Mouse (Mus musculus) heart, postnatal 0 days (tissue): ENCODE data around the gene Trim2. TPM values are rescaled to one million over a fixed set of nuclear protein-coding genes. Genes with fewer than 3 reads are reported as not detected.
A peak's percentile ranks its signal among the peaks of the same experiment; 100 is the strongest.

Experiments used
- ATAC-seq: fragments of 200-750 bp; cut with Nextera tagmentation; 2 replicates; pipeline ENCODE4 v1.8.0; 2017; ENCODE audit warnings: low read depth, moderate number of reproducible peaks, moderate library complexity; ENCODE audit not compliant: insufficient read depth
- DNase-seq: peaks from one replicate; pipeline ENCODE4 v3.0.0-alpha.2; 2016; ENCODE audit warnings: low spot score
- H3K27ac ChIP-seq: fragments of 300-500 bp; sonication (generic); 2 replicates; pipeline ENCODE4 v1.5.1; 2014; ENCODE audit warnings: low read depth, mild to moderate bottlenecking
- H3K27me3 ChIP-seq: fragments of 300-500 bp; sonication (generic); 2 replicates; pipeline ENCODE4 v1.6.1; 2014; ENCODE audit warnings: low read length, mixed read lengths; ENCODE audit not compliant: control insufficient read depth, insufficient read depth
- H3K36me3 ChIP-seq: fragments of 300-500 bp; sonication (generic); replicated peaks from 2 replicates; pipeline ENCODE4 v1.6.1; 2014; ENCODE audit warnings: low read length, mixed read lengths; ENCODE audit not compliant: control insufficient read depth, insufficient read depth
- H3K4me1 ChIP-seq: fragments of 300-500 bp; sonication (generic); 2 replicates; pipeline ENCODE4 v1.6.1; 2014; ENCODE audit warnings: antibody characterized with exemption; ENCODE audit not compliant: control insufficient read depth, insufficient read depth
- H3K4me2 ChIP-seq: fragments of 300-500 bp; sonication (generic); 2 replicates; pipeline ENCODE4 v1.6.1; 2014; ENCODE audit warnings: low read depth, mild to moderate bottlenecking, low read length, moderate library complexity
- H3K4me3 ChIP-seq: fragments of 300-500 bp; sonication (generic); 2 replicates; pipeline ENCODE4 v1.5.1; 2014; ENCODE audit warnings: low read depth, low read length
- H3K9ac ChIP-seq: fragments of 300-500 bp; sonication (generic); replicated peaks from 2 replicates; pipeline ENCODE4 v1.6.1; 2014; ENCODE audit warnings: low read depth, low read length, mixed read lengths
- H3K9me3 ChIP-seq: fragments of 300-500 bp; sonication (generic); replicated peaks from 2 replicates; pipeline ENCODE4 v1.6.1; 2016; ENCODE audit warnings: low read length; ENCODE audit not compliant: control insufficient read depth
- CTCF ChIP-seq: IDR thresholded peaks from 2 replicates; pipeline ENCODE4 v1.5.1; 2016; ENCODE audit warnings: antibody characterized with exemption, control low read depth, low read depth
- EP300 ChIP-seq: IDR thresholded peaks from 2 replicates; pipeline ENCODE4 v1.6.1; 2016; ENCODE audit warnings: antibody characterized with exemption, low read depth
- WGBS: fragments of 180-500 bp; shearing (Covaris S2); extraction: QIAGEN DNeasy Blood & Tissue Kit; methylation state at CpG from one replicate; pipeline ENCODE4 v1.1.7; 2014; 5-methylcytosine and 5-hydroxymethylcytosine counted together
- polyA plus RNA-seq: library from polyadenylated mRNA; unstranded; fragments of >200 nt; fragmentation: Nextera tagmentation; extraction: Ambion mirVana; gene quantifications from 2 replicates; pipeline ENCODE4 v1.2.1, GENCODE M21; 2015
- total RNA-seq: library from RNA; depleted of rRNA; stranded (reverse); fragments of >200 nt; gene quantifications from 2 replicates; pipeline ENCODE4 v1.2.3, GENCODE M21; 2014; ENCODE audit warnings: low replicate concordance

The Trim2 gene
- total and polyA plus RNA-seq, 2 experiments from 2014 or later = 6.0 to 6.1 TPM

- Histone ChIP-seq H3K36me3 (no peaks in the 10 kb centered on the region), H3K4me3 (no peak overlapping the region), H3K4me2 (no peak overlapping the region), H3K27ac (no peak overlapping the region), H3K9ac (no peak overlapping the region), H3K9me3 (peaks cover 3% of the 10 kb centered on the region; the same call in 1 of the 2 replicates), H3K27me3 (peaks cover 40% of the 10 kb centered on the region), H3K4me1 (peaks cover 13% of the 10 kb centered on the region)
- 87% methylated on average over 8 of the region's 8 CpGs for WGBS
- no peak for TF ChIP-seq CTCF
- no peak for TF ChIP-seq EP300
- ATAC-seq (no peak), DNase-seq (no peak)
These were observed 3.2 kb downstream of the Trim2 start for GRCm38 (mm10) chr3:84303395-84303949.

GRCm38 (mm10) chr3:84302273-84302672, 4.4 kb downstream of the Trim2 start:
- no peak overlapping the region for H3K27ac ChIP-seq
- no peaks in the 10 kb centered on the region for H3K36me3 ChIP-seq
- H3K27me3 ChIP-seq = peaks cover 40% of the 10 kb centered on the region
- no peak overlapping the region for H3K4me3 ChIP-seq
- WGBS = 17% methylated on average over 4 of the region's 4 CpGs
- DNase-seq = no peak
- H3K4me1 ChIP-seq = peaks cover 13% of the 10 kb centered on the region
- H3K9ac ChIP-seq = no peak overlapping the region
- H3K9me3 ChIP-seq = peaks cover 3% of the 10 kb centered on the region; the same call in 1 of the 2 replicates
- ATAC-seq = peak; percentile 49; the same call in 1 of the 2 replicates
- H3K4me2 ChIP-seq = no peak overlapping the region
- no peak for TF ChIP-seq EP300
- TF ChIP-seq CTCF = peak; percentile 75

DNA sequence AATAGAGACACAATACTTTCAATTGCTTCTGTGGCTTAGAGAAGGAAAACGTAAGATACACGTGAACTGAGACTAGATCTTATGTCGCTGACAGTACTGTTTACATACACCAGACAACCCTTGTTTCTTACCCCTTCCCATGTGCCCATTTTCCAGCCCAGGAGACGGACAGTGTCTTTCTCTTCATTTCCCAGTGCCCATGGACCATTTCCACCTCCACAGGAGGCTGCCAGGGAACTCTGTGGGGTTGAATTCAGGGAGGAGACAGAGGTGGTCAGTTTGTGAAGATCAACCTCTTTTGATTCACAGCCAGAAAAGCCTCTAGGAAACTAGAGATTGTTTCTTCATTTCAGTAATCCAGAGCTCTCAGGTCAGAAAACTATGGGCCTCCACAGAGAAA, 5.0 kb downstream of the Trim2 start:
- no peak overlapping the region for H3K4me2 ChIP-seq
- H3K9me3 ChIP-seq = peaks cover 3% of the 10 kb centered on the region; the same call in 1 of the 2 replicates
- H3K4me1 ChIP-seq = peaks cover 13% of the 10 kb centered on the region
- H3K27me3 ChIP-seq = peaks cover 40% of the 10 kb centered on the region
- WGBS = 83% methylated on average over 4 of the region's 4 CpGs
- no peak overlapping the region for H3K27ac ChIP-seq
- no peak overlapping the region for H3K4me3 ChIP-seq
- DNase-seq (no peak), ATAC-seq (no peak)
- H3K9ac ChIP-seq = no peak overlapping the region
- no peaks in the 10 kb centered on the region for H3K36me3 ChIP-seq
- no peak for TF ChIP-seq EP300
- no peak for TF ChIP-seq CTCF

- H3K9me3 ChIP-seq = peaks cover 3% of the 10 kb centered on the region; the same call in 1 of the 2 replicates
- no peaks in the 10 kb centered on the region for H3K36me3 ChIP-seq
- H3K27me3 ChIP-seq = peaks cover 8% of the 10 kb centered on the region
- no peak overlapping the region for H3K27ac ChIP-seq
- H3K4me2 ChIP-seq = no peak overlapping the region
- ATAC-seq (no peak), DNase-seq (no peak)
- H3K4me3 ChIP-seq = no peak overlapping the region
- no peak overlapping the region for H3K9ac ChIP-seq
- TF ChIP-seq CTCF = no peak
- TF ChIP-seq EP300 = no peak
- no peaks in the 10 kb centered on the region for H3K4me1 ChIP-seq
- WGBS = 24% methylated on average over 3 of the region's 3 CpGs
These were observed 8.5 kb downstream of the Trim2 start for GRCm38 (mm10) chr3:84298186-84298585.

- no peak for DNase-seq
- Histone ChIP-seq H3K36me3 (no peaks in the 10 kb centered on the region), H3K4me3 (no peak overlapping the region), H3K9me3 (peaks cover 3% of the 10 kb centered on the region; the same call in 1 of the 2 replicates), H3K4me2 (no peak overlapping the region), H3K4me1 (no peaks in the 10 kb centered on the region), H3K27me3 (no peaks in the 10 kb centered on the region), H3K9ac (no peak overlapping the region), H3K27ac (no peak overlapping the region)
- TF ChIP-seq EP300 = no peak
- peak; percentile 28; the same call in 1 of the 2 replicates for TF ChIP-seq CTCF
- no peak for ATAC-seq
- WGBS = 45% methylated on average over 2 of the region's 2 CpGs
These were observed 10.0 kb downstream of the Trim2 start for GRCm38 (mm10) chr3:84296676-84297075.

GRCm38 (mm10) chr3:84294734-84295133, 11.9 kb downstream of the Trim2 start:
- no peaks in the 10 kb centered on the region for H3K27me3 ChIP-seq
- H3K9ac ChIP-seq = no peak overlapping the region
- no peak overlapping the region for H3K4me2 ChIP-seq
- H3K36me3 ChIP-seq = no peaks in the 10 kb centered on the region
- H3K4me1 ChIP-seq = no peaks in the 10 kb centered on the region
- ATAC-seq (no peak), DNase-seq (no peak)
- no peak overlapping the region for H3K4me3 ChIP-seq
- H3K9me3 ChIP-seq = peaks cover 3% of the 10 kb centered on the region; the same call in 1 of the 2 replicates
- TF ChIP-seq CTCF = no peak
- no peak for TF ChIP-seq EP300
- H3K27ac ChIP-seq = no peak overlapping the region
- WGBS = 87% methylated on average over 9 of the region's 9 CpGs
